Mouse (Mus musculus): ENCODE data around the gene March5.

DNA sequence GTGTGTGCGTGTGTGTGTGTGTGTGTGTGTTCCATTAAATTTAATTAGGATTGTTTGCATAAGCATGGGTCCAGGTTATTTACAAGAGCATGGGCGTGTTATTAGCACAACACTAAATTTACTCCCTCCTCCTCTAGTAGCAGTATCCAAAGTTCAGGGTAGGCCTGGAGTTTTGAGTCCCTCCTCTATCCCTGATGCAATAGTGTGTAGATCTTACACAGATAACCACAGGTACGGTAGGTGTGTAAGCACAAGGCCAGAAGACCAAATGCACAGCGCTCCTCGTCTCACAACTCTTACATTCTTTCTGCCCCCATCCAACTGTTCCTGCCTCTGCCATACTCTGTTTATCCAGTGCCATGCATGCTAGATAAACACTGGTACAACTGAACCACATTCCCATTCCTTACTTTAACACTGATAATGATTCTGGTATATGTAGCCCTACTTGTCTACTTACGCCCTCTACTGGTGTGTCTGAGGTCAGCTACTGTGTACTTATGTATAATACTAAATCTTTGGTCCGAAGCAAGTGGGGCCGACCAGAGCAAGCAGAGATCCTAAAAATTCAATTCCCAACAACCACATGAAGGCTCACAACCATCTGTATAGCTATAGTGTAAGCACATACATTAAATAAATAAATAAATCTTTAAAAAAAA is 2.3 kb downstream of the March5 start:
- no peak for TF ChIP-seq POLR2A (IDR thresholded peaks at IDR 0.05; ENCODE audit: insufficient read depth, low read depth, low read length)
- no peak for TF ChIP-seq CTCF (IDR thresholded peaks at IDR 0.05; ENCODE audit: insufficient read depth, low read depth, low read length)

All from olfactory bulb, adult 2 months (tissue).